ENCODE assay signal across 8 mouse cellular contexts in the genomic region with DNA sequence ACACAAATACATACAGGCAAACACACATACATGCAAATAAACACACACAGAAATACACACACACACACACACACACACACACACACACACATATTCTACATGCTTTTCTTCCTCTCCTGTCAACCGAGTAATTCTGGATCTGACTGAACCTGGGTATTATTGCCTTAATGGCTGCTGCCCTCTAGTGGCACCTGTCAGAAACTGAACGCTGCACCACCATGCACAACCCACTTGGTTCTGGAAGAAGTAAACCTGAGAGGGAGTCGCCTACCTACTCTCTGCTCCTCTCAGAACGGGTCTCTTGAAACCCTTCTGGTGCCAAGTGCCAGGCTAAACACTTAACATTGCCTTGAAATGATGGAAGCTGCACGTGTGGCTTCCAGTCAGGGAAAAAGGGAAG. TPM values are rescaled to one million over a fixed set of nuclear protein-coding genes. Genes with fewer than 3 reads are reported as not detected.
A peak's percentile ranks its signal among the peaks of the same experiment; 100 is the strongest.
DNase-seq lines count a peak whose midpoint lies in the region; ATAC-seq and TF ChIP-seq lines count a peak whose summit lies in the region.

No protein-coding gene starts in this region.

- no peaks in the 10 kb centered on the region for H3K36me3 ChIP-seq in heart, adult 2 months (ENCODE audit: control insufficient read depth, insufficient read depth, low read length)
- H3K36me3 ChIP-seq in neural tube, embryonic 14.5 days (ENCODE audit: control insufficient read depth, insufficient read depth, low read length): no peaks in the 10 kb centered on the region

- intact Hi-C loops in heart, adult 2 months (cut with DNase I): loop anchor here (1.0 kb wide), 1 partner anchor 312 kb away; no protein-coding TSS in a partner anchor

- no peak for TF ChIP-seq POLR2A in heart, adult 2 months (IDR thresholded peaks at IDR 0.05; ENCODE audit: insufficient read depth, low read depth, low read length)
- TF ChIP-seq POLR2A in lung, adult 2 months (IDR thresholded peaks at IDR 0.05; ENCODE audit: borderline replicate concordance, extremely low read depth, low read depth, low read length): no peak

- no peaks in the 10 kb centered on the region for H3K79me2 ChIP-seq in heart, adult 2 months (replicated peaks; ENCODE audit: control insufficient read depth, insufficient read depth, low read length)

- no peak overlapping the region for H3K27ac ChIP-seq in heart, adult 2 months
- no peak overlapping the region for H3K27ac ChIP-seq in layer of hippocampus, adult 2 months
- no peak overlapping the region for H3K27ac ChIP-seq in neural tube, embryonic 14.5 days (ENCODE audit: low read depth, low read length)

- H3K4me3 ChIP-seq in heart, adult 2 months: no peak overlapping the region
- no peak overlapping the region for H3K4me3 ChIP-seq in layer of hippocampus, adult 2 months
- H3K4me3 ChIP-seq in lung, adult 2 months (replicated peaks; ENCODE audit: extremely low read depth, low read depth, low read length): no peak overlapping the region
- H3K4me3 ChIP-seq in neural tube, embryonic 14.5 days (ENCODE audit: low read depth, low read length): no peak overlapping the region

- peak; percentile 82 for DNase-seq in ES-CJ7 (ENCODE audit: low read depth, low spot score)
- DNase-seq in adrenal gland, postnatal 14 days: peak; percentile 82
- peak; percentile 72 for DNase-seq in embryo, embryonic 9.5 days (ENCODE audit: extremely low spot score)
- DNase-seq in heart, adult 2 months: peak; percentile 64 to 73
- DNase-seq in layer of hippocampus, adult 2 months (ENCODE audit: low spot score in 2 of 2): peak; percentile 76 to 82
- DNase-seq in lung, adult 2 months: peak; percentile 70
- peak; percentile 54 to 62 for DNase-seq in thymus, postnatal 36 days

- H3K9me3 ChIP-seq in neural tube, embryonic 14.5 days (ENCODE audit: control insufficient read depth, low read length): no peaks in the 10 kb centered on the region

- no peak overlapping the region for H3K4me2 ChIP-seq in neural tube, embryonic 14.5 days (ENCODE audit: low read depth, low read length)

- no peaks in the 10 kb centered on the region for H3K27me3 ChIP-seq in heart, adult 2 months (ENCODE audit: control insufficient read depth, insufficient read depth, low read length)
- no peaks in the 10 kb centered on the region for H3K27me3 ChIP-seq in neural tube, embryonic 14.5 days (ENCODE audit: control insufficient read depth, insufficient read depth, low read length)

- peaks cover 1% of the 10 kb centered on the region; the same call in 1 of the 2 replicates for H3K4me1 ChIP-seq in heart, adult 2 months (ENCODE audit: control insufficient read depth, insufficient read depth, low read length)
- no peaks in the 10 kb centered on the region; the same call in 1 of the 2 replicates for H3K4me1 ChIP-seq in lung, adult 2 months (ENCODE audit: control insufficient read depth, insufficient read depth, low read length)
- peaks cover 4% of the 10 kb centered on the region; the same call in 1 of the 2 replicates for H3K4me1 ChIP-seq in neural tube, embryonic 14.5 days (ENCODE audit: control insufficient read depth, insufficient read depth, low read length)

- TF ChIP-seq EP300 in heart, adult 2 months (IDR thresholded peaks at IDR 0.05; ENCODE audit: insufficient read depth, low read depth, low read length): peak; percentile 84; the same call in 1 of the 2 replicates

- ATAC-seq in neural tube, embryonic 14.5 days (ENCODE audit: low read depth): peak; percentile 68; the same call in 1 of the 2 replicates

- peak; percentile 84 for TF ChIP-seq CTCF in heart, adult 2 months (IDR thresholded peaks at IDR 0.05)
- peak; percentile 83 for TF ChIP-seq CTCF in layer of hippocampus, adult 2 months (conservative IDR thresholded peaks at IDR 0.05)
- TF ChIP-seq CTCF in lung, adult 2 months (IDR thresholded peaks at IDR 0.05; ENCODE audit: insufficient read depth, low read length): peak; percentile 89

- 6% methylated on average over 5 of the region's 5 CpGs for WGBS in heart, adult 2 months
- 2% methylated on average over 5 of the region's 5 CpGs for WGBS in lung, adult 2 months
- 4% methylated on average over 5 of the region's 5 CpGs for WGBS in neural tube, embryonic 14.5 days

- no peak overlapping the region for H3K9ac ChIP-seq in heart, adult 2 months (ENCODE audit: low read depth, low read length)
- no peak overlapping the region for H3K9ac ChIP-seq in neural tube, embryonic 14.5 days (replicated peaks; ENCODE audit: low read depth, low read length)

RNA-seq across cellular contexts. Expression of a gene that starts 11.7 kb away (rescaled TPM):
- 13.9 and 15.3 TPM in 2 replicates for total RNA-seq in adrenal gland, postnatal 14 days (2021)
- 1 to 10 TPM; 9.3 to 9.4 TPM for total RNA-seq in heart, adult 2 months (2021)
- 14.5 and 17.0 TPM in 2 replicates for polyA plus RNA-seq in heart, adult 2 months (2012; rRNA removed)
- 1 to 10 TPM; 6.0 to 7.4 TPM for total RNA-seq in layer of hippocampus, adult 2 months (2021)
- 7.9 and 14.2 TPM in 2 replicates for polyA plus RNA-seq in lung, adult 2 months (2012; rRNA removed)
- 0.23 and 13.8 TPM in 2 replicates for polyA plus RNA-seq in neural tube, embryonic 14.5 days (2014; fragmentation: Nextera tagmentation; extraction: Ambion mirVana)

RNA-seq across cellular contexts. Expression of a gene that starts 30.2 kb away (rescaled TPM):
- 36.7 and 58.2 TPM in 2 replicates for total RNA-seq in adrenal gland, postnatal 14 days (2021)
- 10 to 100 TPM; 29.9 to 31.0 TPM for total RNA-seq in heart, adult 2 months (2021)
- 33.5 and 35.9 TPM in 2 replicates for polyA plus RNA-seq in heart, adult 2 months (2012; rRNA removed)
- total RNA-seq in layer of hippocampus, adult 2 months (2021): 10 to 100 TPM; 17.2 to 22.0 TPM
- 75.9 and 109 TPM in 2 replicates for polyA plus RNA-seq in lung, adult 2 months (2012; rRNA removed)
- 22.4 and 26.9 TPM in 2 replicates for polyA plus RNA-seq in neural tube, embryonic 14.5 days (2014; fragmentation: Nextera tagmentation; extraction: Ambion mirVana)
